Mouse (Mus musculus): ENCODE results near the gene Zfp831. TPM values are rescaled to one million over a fixed set of nuclear protein-coding genes. Genes with fewer than 3 reads are reported as not detected.

Zfp831 gene
- polyA plus RNA-seq, 1 experiment from 2014 or later, result not detected

GRCm38 (mm10) chr2:174701351-174701750, 58.0 kb downstream of the Zfp831 start:
- Histone ChIP-seq H3K4me1 (peaks cover 13% of the 10 kb centered on the region), H3K4me2 (no peak overlapping the region), H3K27me3 (no peaks in the 10 kb centered on the region), H3K27ac (no peak overlapping the region), H3K4me3 (no peak overlapping the region), H3K9ac (no peak overlapping the region), H3K36me3 (ENCODE audit: poor library complexity, severe bottlenecking) (no peaks in the 10 kb centered on the region), H3K9me3 (replicated peaks) (no peaks in the 10 kb centered on the region)
- 35% methylated on average over 8 of the region's 8 CpGs for WGBS
- peak; percentile 38; the same call in 1 of the 2 replicates for ATAC-seq

- Histone ChIP-seq H3K4me2 (no peak overlapping the region), H3K9ac (no peak overlapping the region), H3K4me1 (no peaks in the 10 kb centered on the region), H3K27ac (no peak overlapping the region), H3K4me3 (no peak overlapping the region), H3K36me3 (ENCODE audit: poor library complexity, severe bottlenecking) (no peaks in the 10 kb centered on the region), H3K9me3 (replicated peaks) (no peaks in the 10 kb centered on the region), H3K27me3 (no peaks in the 10 kb centered on the region)
- 92% methylated on average over 16 of the region's 16 CpGs for WGBS
- no peak for ATAC-seq
These were observed 63.8 kb downstream of the Zfp831 start for GRCm38 (mm10) chr2:174707101-174707500.

- no peaks in the 10 kb centered on the region for H3K4me1 ChIP-seq
- no peaks in the 10 kb centered on the region for H3K9me3 ChIP-seq (replicated peaks)
- no peaks in the 10 kb centered on the region for H3K36me3 ChIP-seq (ENCODE audit: poor library complexity, severe bottlenecking)
- H3K9ac ChIP-seq, result no peak overlapping the region
- ATAC-seq, result no peak
- H3K4me3 ChIP-seq, result no peak overlapping the region
- 76% methylated on average over 4 of the region's 4 CpGs for WGBS
- no peaks in the 10 kb centered on the region for H3K27me3 ChIP-seq
- no peak overlapping the region for H3K27ac ChIP-seq
- no peak overlapping the region for H3K4me2 ChIP-seq
These were observed 65.3 kb downstream of the Zfp831 start for GRCm38 (mm10) chr2:174708587-174708986.

GRCm38 (mm10) chr2:174710185-174710584, 66.9 kb downstream of the Zfp831 start:
- no peak overlapping the region for H3K9ac ChIP-seq
- no peaks in the 10 kb centered on the region for H3K4me1 ChIP-seq
- H3K4me3 ChIP-seq, result no peak overlapping the region
- no peaks in the 10 kb centered on the region for H3K9me3 ChIP-seq (replicated peaks)
- WGBS, result 85% methylated on average over 3 of the region's 3 CpGs
- H3K4me2 ChIP-seq, result no peak overlapping the region
- H3K27ac ChIP-seq, result no peak overlapping the region
- no peaks in the 10 kb centered on the region for H3K36me3 ChIP-seq (ENCODE audit: poor library complexity, severe bottlenecking)
- H3K27me3 ChIP-seq, result no peaks in the 10 kb centered on the region
- ATAC-seq, result no peak

GRCm38 (mm10) chr2:174712043-174712442, 68.7 kb downstream of the Zfp831 start:
- WGBS, result 98% methylated on average over 1 of the region's 1 CpGs
- no peak overlapping the region for H3K4me2 ChIP-seq
- H3K36me3 ChIP-seq (ENCODE audit: poor library complexity, severe bottlenecking), result no peaks in the 10 kb centered on the region
- H3K9me3 ChIP-seq (replicated peaks), result no peaks in the 10 kb centered on the region
- no peak overlapping the region for H3K4me3 ChIP-seq
- H3K4me1 ChIP-seq, result no peaks in the 10 kb centered on the region
- H3K27me3 ChIP-seq, result no peaks in the 10 kb centered on the region
- ATAC-seq, result no peak
- H3K27ac ChIP-seq, result no peak overlapping the region
- H3K9ac ChIP-seq, result no peak overlapping the region

- Histone ChIP-seq H3K27me3 (no peaks in the 10 kb centered on the region), H3K4me3 (no peak overlapping the region), H3K9ac (no peak overlapping the region), H3K4me2 (no peak overlapping the region), H3K9me3 (replicated peaks) (no peaks in the 10 kb centered on the region), H3K27ac (no peak overlapping the region), H3K4me1 (no peaks in the 10 kb centered on the region), H3K36me3 (ENCODE audit: poor library complexity, severe bottlenecking) (no peaks in the 10 kb centered on the region)
- no peak for ATAC-seq
These were observed 72.6 kb downstream of the Zfp831 start for GRCm38 (mm10) chr2:174715938-174716337.

GRCm38 (mm10) chr2:174717857-174718256, 74.5 kb downstream of the Zfp831 start:
- 85% methylated on average over 4 of the region's 4 CpGs for WGBS
- Histone ChIP-seq H3K36me3 (ENCODE audit: poor library complexity, severe bottlenecking) (no peaks in the 10 kb centered on the region), H3K27me3 (no peaks in the 10 kb centered on the region), H3K9ac (no peak overlapping the region), H3K9me3 (replicated peaks) (no peaks in the 10 kb centered on the region), H3K4me3 (no peak overlapping the region), H3K27ac (no peak overlapping the region), H3K4me1 (no peaks in the 10 kb centered on the region), H3K4me2 (no peak overlapping the region)
- ATAC-seq, result no peak

GRCm38 (mm10) chr2:174727114-174727823, 83.9 kb downstream of the Zfp831 start:
- Histone ChIP-seq H3K4me3 (no peak overlapping the region), H3K4me2 (no peak overlapping the region), H3K9ac (no peak overlapping the region), H3K36me3 (ENCODE audit: poor library complexity, severe bottlenecking) (no peaks in the 10 kb centered on the region), H3K4me1 (peaks cover 7% of the 10 kb centered on the region; the same call in 1 of the 2 replicates), H3K27ac (no peak overlapping the region), H3K27me3 (no peaks in the 10 kb centered on the region), H3K9me3 (replicated peaks) (no peaks in the 10 kb centered on the region)
- 63% methylated on average over 10 of the region's 10 CpGs for WGBS
- no peak for ATAC-seq

GRCm38 (mm10) chr2:174731939-174732338, 88.6 kb downstream of the Zfp831 start:
- Histone ChIP-seq H3K9ac (no peak overlapping the region), H3K27ac (no peak overlapping the region), H3K4me1 (no peaks in the 10 kb centered on the region), H3K36me3 (ENCODE audit: poor library complexity, severe bottlenecking) (no peaks in the 10 kb centered on the region), H3K4me2 (no peak overlapping the region), H3K9me3 (replicated peaks) (no peaks in the 10 kb centered on the region), H3K4me3 (no peak overlapping the region), H3K27me3 (no peaks in the 10 kb centered on the region)
- WGBS, result 89% methylated on average over 5 of the region's 5 CpGs
- ATAC-seq, result no peak

- Histone ChIP-seq H3K4me2 (no peak overlapping the region), H3K36me3 (ENCODE audit: poor library complexity, severe bottlenecking) (no peaks in the 10 kb centered on the region), H3K27me3 (no peaks in the 10 kb centered on the region), H3K9me3 (replicated peaks) (no peaks in the 10 kb centered on the region), H3K9ac (no peak overlapping the region), H3K4me1 (no peaks in the 10 kb centered on the region), H3K27ac (no peak overlapping the region), H3K4me3 (no peak overlapping the region)
- no peak for ATAC-seq
- WGBS, result 97% methylated on average over 1 of the region's 1 CpGs
These were observed 91.9 kb downstream of the Zfp831 start for GRCm38 (mm10) chr2:174735270-174735669.

GRCm38 (mm10) chr2:174747182-174747581, 103.8 kb downstream of the Zfp831 start:
- no peaks in the 10 kb centered on the region for H3K36me3 ChIP-seq (ENCODE audit: poor library complexity, severe bottlenecking)
- no peak overlapping the region for H3K4me3 ChIP-seq
- H3K9ac ChIP-seq, result no peak overlapping the region
- no peaks in the 10 kb centered on the region for H3K9me3 ChIP-seq (replicated peaks)
- 90% methylated on average over 1 of the region's 1 CpGs for WGBS
- no peak overlapping the region for H3K4me2 ChIP-seq
- H3K27ac ChIP-seq, result no peak overlapping the region
- no peaks in the 10 kb centered on the region for H3K4me1 ChIP-seq
- no peak for ATAC-seq
- no peaks in the 10 kb centered on the region for H3K27me3 ChIP-seq

GRCm38 (mm10) chr2:174748381-174748780, 105.0 kb downstream of the Zfp831 start:
- Histone ChIP-seq H3K9ac (no peak overlapping the region), H3K4me1 (no peaks in the 10 kb centered on the region), H3K4me3 (no peak overlapping the region), H3K4me2 (no peak overlapping the region), H3K9me3 (replicated peaks) (no peaks in the 10 kb centered on the region), H3K36me3 (ENCODE audit: poor library complexity, severe bottlenecking) (no peaks in the 10 kb centered on the region), H3K27me3 (no peaks in the 10 kb centered on the region), H3K27ac (no peak overlapping the region)
- 87% methylated on average over 8 of the region's 8 CpGs for WGBS
- no peak for ATAC-seq

GRCm38 (mm10) chr2:174753197-174753596, 109.9 kb downstream of the Zfp831 start:
- no peaks in the 10 kb centered on the region for H3K9me3 ChIP-seq (replicated peaks)
- H3K36me3 ChIP-seq (ENCODE audit: poor library complexity, severe bottlenecking), result no peaks in the 10 kb centered on the region
- no peaks in the 10 kb centered on the region for H3K4me1 ChIP-seq
- H3K9ac ChIP-seq, result no peak overlapping the region
- no peak for ATAC-seq
- 94% methylated on average over 1 of the region's 1 CpGs for WGBS
- H3K4me3 ChIP-seq, result no peak overlapping the region
- H3K4me2 ChIP-seq, result no peak overlapping the region
- no peaks in the 10 kb centered on the region for H3K27me3 ChIP-seq
- no peak overlapping the region for H3K27ac ChIP-seq
